Mouse (Mus musculus): ENCODE data around the gene Rab30.

- no peak for TF ChIP-seq CTCF (IDR thresholded peaks at IDR 0.05; ENCODE audit: control insufficient read depth, insufficient read depth, insufficient read length)
- TF ChIP-seq USF1 (IDR thresholded peaks at IDR 0.05; ENCODE audit: low read depth) = no peak
- no peak for TF ChIP-seq CEBPB (IDR thresholded peaks at IDR 0.05; ENCODE audit: low read depth)
- TF ChIP-seq MAX (IDR thresholded peaks at IDR 0.05) = no peak
- no peak for TF ChIP-seq MYOD1 (IDR thresholded peaks at IDR 0.05; ENCODE audit: control insufficient read depth, insufficient read length, low read depth)
These were observed 142.7 kb downstream of the Rab30 start for GRCm38 (mm10) chr7:92883850-92884716.

Measured in C2C12 (cell line).